Mouse (Mus musculus): ENCODE measurements around the gene Metap1.

DNA sequence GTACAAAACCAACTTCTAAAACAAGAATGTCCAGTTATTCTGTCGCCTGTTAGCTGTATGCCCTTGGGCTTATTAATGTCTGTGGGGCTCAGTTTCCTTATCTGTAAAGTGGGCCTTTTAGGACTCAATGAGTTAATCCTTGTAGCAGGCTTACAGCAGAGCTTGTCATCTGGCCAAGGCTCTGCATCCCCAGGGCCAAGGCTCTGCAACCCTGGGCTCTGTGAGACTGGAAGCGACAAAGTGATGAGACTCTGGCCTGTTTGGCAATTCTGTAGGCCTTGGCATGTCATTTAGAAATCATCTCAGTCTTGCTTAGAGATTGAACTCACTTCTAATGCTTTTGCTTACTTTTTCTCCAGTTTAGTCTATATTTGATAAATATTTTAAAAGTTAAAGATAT is 20.3 kb upstream of the Metap1 start:
- no peak for TF ChIP-seq CTCF (conservative IDR thresholded peaks at IDR 0.05; ENCODE audit: low read length)
- TF ChIP-seq NANOG (IDR thresholded peaks at IDR 0.05; ENCODE audit: borderline replicate concordance, low read length): no peak

Data from E14TG2a.4 (cell line).